Mouse (Mus musculus) E14TG2a.4 (cell line): ENCODE data around the gene Arhgef16.

Experiments
- H3K27me3 ChIP-seq: 2 replicates; pipeline ENCODE4 v1.6.1; 2014; ENCODE audit warnings: low read length, control low read depth; ENCODE audit not compliant: insufficient read depth
- H3K36me3 ChIP-seq: 2 replicates; pipeline ENCODE4 v1.6.1; 2014; ENCODE audit warnings: low read length, control low read depth; ENCODE audit not compliant: insufficient read depth
- H3K4me1 ChIP-seq: replicated peaks from 2 replicates; pipeline ENCODE4 v1.6.1; 2014; ENCODE audit warnings: low read depth, low read length, control low read depth
- H3K4me3 ChIP-seq: replicated peaks from 2 replicates; pipeline ENCODE4 v1.5.1; 2014; ENCODE audit warnings: mild to moderate bottlenecking, low read length
- H3K9me3 ChIP-seq: 2 replicates; pipeline ENCODE4 v1.6.1; 2014; ENCODE audit warnings: low read length, control low read depth
- CTCF ChIP-seq: conservative IDR thresholded peaks from 2 replicates; pipeline ENCODE4 v1.5.1; 2014; ENCODE audit warnings: low read length
- NANOG ChIP-seq: IDR thresholded peaks from 2 replicates; pipeline ENCODE4 v1.6.1; 2014; ENCODE audit warnings: borderline replicate concordance, low read length, mixed read lengths
- POU5F1 ChIP-seq: IDR thresholded peaks from 2 replicates; pipeline ENCODE4 v1.6.1; 2014; ENCODE audit warnings: low read length, borderline replicate concordance

Gene Arhgef16

GRCm38 (mm10) chr4:154330001-154330400, 28.5 kb upstream of the Arhgef16 start:
- Histone ChIP-seq H3K36me3 (no peaks in the 10 kb centered on the region), H3K4me1 (peaks cover 50% of the 10 kb centered on the region), H3K4me3 (no peak overlapping the region), H3K9me3 (no peaks in the 10 kb centered on the region), H3K27me3 (peaks cover 54% of the 10 kb centered on the region)
- TF ChIP-seq POU5F1 (no peak), NANOG (no peak), CTCF (no peak)

GRCm38 (mm10) chr4:154328836-154329235, 27.4 kb upstream of the Arhgef16 start:
- no peak for TF ChIP-seq NANOG
- TF ChIP-seq CTCF: peak; percentile 89
- Histone ChIP-seq H3K36me3 (no peaks in the 10 kb centered on the region), H3K4me1 (peaks cover 43% of the 10 kb centered on the region), H3K4me3 (peak overlapping the region; percentile 60), H3K27me3 (peaks cover 44% of the 10 kb centered on the region), H3K9me3 (no peaks in the 10 kb centered on the region)

GRCm38 (mm10) chr4:154328431-154328830, 27.0 kb upstream of the Arhgef16 start:
- Histone ChIP-seq H3K4me3 (peak overlapping the region; percentile 60), H3K4me1 (peaks cover 42% of the 10 kb centered on the region), H3K9me3 (no peaks in the 10 kb centered on the region), H3K27me3 (peaks cover 42% of the 10 kb centered on the region), H3K36me3 (no peaks in the 10 kb centered on the region)
- TF ChIP-seq NANOG (no peak), CTCF (no peak), POU5F1 (no peak)

- H3K4me3 ChIP-seq: no peak overlapping the region
- no peaks in the 10 kb centered on the region for H3K9me3 ChIP-seq
- TF ChIP-seq NANOG (no peak), CTCF (no peak), POU5F1 (no peak)
- peaks cover 52% of the 10 kb centered on the region for H3K27me3 ChIP-seq
- H3K4me1 ChIP-seq: peaks cover 29% of the 10 kb centered on the region
- no peaks in the 10 kb centered on the region for H3K36me3 ChIP-seq
Measured at GRCm38 (mm10) chr4:154325410-154325809, 23.9 kb upstream of the Arhgef16 start.

GRCm38 (mm10) chr4:154313622-154313967, 12.1 kb upstream of the Arhgef16 start:
- TF ChIP-seq POU5F1 (no peak), NANOG (no peak), CTCF (no peak)
- Histone ChIP-seq H3K36me3 (no peaks in the 10 kb centered on the region), H3K4me1 (0 out of 2 replicates have a peak, but pooled peaks cover 6% of the 10 kb centered on the region), H3K27me3 (peaks cover 21% of the 10 kb centered on the region), H3K4me3 (no peak overlapping the region), H3K9me3 (no peaks in the 10 kb centered on the region)

GRCm38 (mm10) chr4:154312935-154313621, 11.6 kb upstream of the Arhgef16 start:
- TF ChIP-seq POU5F1 (no peak), CTCF (no peak), NANOG (no peak)
- Histone ChIP-seq H3K4me3 (no peak overlapping the region), H3K4me1 (0 out of 2 replicates have a peak, but pooled peaks cover 6% of the 10 kb centered on the region), H3K36me3 (no peaks in the 10 kb centered on the region), H3K27me3 (peaks cover 21% of the 10 kb centered on the region), H3K9me3 (no peaks in the 10 kb centered on the region)

GRCm38 (mm10) chr4:154312143-154312812, 10.8 kb upstream of the Arhgef16 start:
- Histone ChIP-seq H3K9me3 (no peaks in the 10 kb centered on the region), H3K4me3 (no peak overlapping the region), H3K4me1 (0 out of 2 replicates have a peak, but pooled peaks cover 3% of the 10 kb centered on the region), H3K36me3 (no peaks in the 10 kb centered on the region), H3K27me3 (peaks cover 17% of the 10 kb centered on the region; the same call in 1 of the 2 replicates)
- TF ChIP-seq CTCF: no peak

GRCm38 (mm10) chr4:154310576-154311262, 9.2 kb upstream of the Arhgef16 start:
- Histone ChIP-seq H3K9me3 (no peaks in the 10 kb centered on the region), H3K27me3 (peaks cover 15% of the 10 kb centered on the region; the same call in 1 of the 2 replicates), H3K4me1 (no peaks in the 10 kb centered on the region), H3K36me3 (no peaks in the 10 kb centered on the region), H3K4me3 (no peak overlapping the region)
- TF ChIP-seq NANOG (no peak), CTCF (no peak), POU5F1 (no peak)
